Mouse (Mus musculus): ENCODE measurements around the gene Olfr1307.

Gene Olfr1307

GRCm38 (mm10) chr2:111949340-111949739 is at the start of gene Olfr1307:
Gene Olfr1307 (minus strand): TSS chr2:111949440.
- DNase-seq (ENCODE audit: low read depth, low spot score), result no peak
- H3K36me3 ChIP-seq (ENCODE audit: control insufficient read depth, insufficient read depth, low read length, poor library complexity, severe bottlenecking), result no peaks in the 10 kb centered on the region
- no peaks in the 10 kb centered on the region for H3K27me3 ChIP-seq (ENCODE audit: control insufficient read depth, insufficient read depth, low read length, poor library complexity, severe bottlenecking)

DNA sequence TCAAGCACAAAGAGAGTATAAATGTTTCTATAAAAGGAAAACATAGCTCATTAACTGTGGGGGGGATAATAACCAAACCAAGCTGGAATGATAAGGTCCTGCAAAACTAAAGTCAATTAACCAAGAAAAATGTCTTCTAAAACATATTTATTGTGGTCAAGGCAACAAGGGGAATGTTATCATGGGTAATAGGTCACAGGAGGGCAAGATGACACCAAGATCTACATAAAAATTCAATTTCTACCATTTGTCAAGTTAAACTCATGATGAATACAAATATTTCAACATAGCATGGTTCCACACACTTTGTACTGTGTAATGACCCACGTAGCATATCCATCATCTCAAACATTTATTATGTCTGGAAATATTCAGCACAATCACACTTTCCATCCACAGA is 40.9 kb upstream of the Olfr1307 start, which contains the start of gene Olfr1309:
Gene Olfr1309, minus strand, starts transcription at position 101 of the 400 bp plus-strand sequence.
- Histone ChIP-seq H3K27me3 (ENCODE audit: control insufficient read depth, insufficient read depth, low read length, poor library complexity, severe bottlenecking) (no peaks in the 10 kb centered on the region), H3K36me3 (ENCODE audit: control insufficient read depth, insufficient read depth, low read length, poor library complexity, severe bottlenecking) (no peaks in the 10 kb centered on the region)
- no peak for DNase-seq (ENCODE audit: low read depth, low spot score)

- no peaks in the 10 kb centered on the region for H3K27me3 ChIP-seq (ENCODE audit: control insufficient read depth, insufficient read depth, low read length, poor library complexity, severe bottlenecking)
- no peaks in the 10 kb centered on the region for H3K36me3 ChIP-seq (ENCODE audit: control insufficient read depth, insufficient read depth, low read length, poor library complexity, severe bottlenecking)
- no peak for DNase-seq (ENCODE audit: low read depth, low spot score)
Observed at GRCm38 (mm10) chr2:111964844-111965243, 15.6 kb upstream of the Olfr1307 start, which contains the start of gene Olfr1308. Gene Olfr1308 (minus strand): TSS chr2:111964944.

GRCm38 (mm10) chr2:111916171-111916570 is 33.1 kb downstream of the Olfr1307 start, which contains the start of gene Olfr1306:
Gene Olfr1306 (minus strand): TSS chr2:111916271.
- no peak for DNase-seq (ENCODE audit: low read depth, low spot score)
- Histone ChIP-seq H3K36me3 (ENCODE audit: control insufficient read depth, insufficient read depth, low read length, poor library complexity, severe bottlenecking) (no peaks in the 10 kb centered on the region), H3K27me3 (ENCODE audit: control insufficient read depth, insufficient read depth, low read length, poor library complexity, severe bottlenecking) (no peaks in the 10 kb centered on the region)
